Mouse (Mus musculus): Measurements from ENCODE around the gene Rhob. TPM values are rescaled to one million over a fixed set of nuclear protein-coding genes. Genes with fewer than 3 reads are reported as not detected.

Rhob gene
- polyA plus RNA-seq, 2 experiments, result 6.3 to 14.1 TPM

DNA sequence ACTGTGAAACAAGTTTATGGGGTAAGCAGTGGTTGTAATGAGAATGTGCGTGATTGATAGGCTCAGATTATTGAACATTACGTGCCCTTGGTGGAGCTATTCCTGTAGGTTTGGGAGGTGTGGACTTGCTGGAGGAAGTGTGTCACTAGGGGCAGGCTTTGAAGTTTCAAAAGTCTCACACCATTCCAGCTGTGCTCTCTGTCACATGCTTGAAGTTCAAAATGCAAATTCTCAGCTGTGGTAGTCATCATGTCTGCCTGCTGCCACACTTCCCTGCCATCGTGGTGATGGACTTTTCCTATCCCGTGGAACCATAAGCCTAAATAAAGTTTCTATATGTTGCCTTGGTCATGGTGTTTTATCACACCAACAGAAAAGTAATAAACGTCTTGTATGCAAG lies 28.0 kb upstream of the Rhob start:
- ATAC-seq (ENCODE audit: insufficient read depth), result no peak
- Histone ChIP-seq H3K4me1 (replicated peaks; ENCODE audit: control insufficient read depth in 2 of 2, insufficient read depth in 2 of 2, low read length in 1 of 2) (no peaks in the 10 kb centered on the region), H3K4me3 (ENCODE audit: insufficient read depth in 1 of 2, low read depth in 2 of 2, low read length in 2 of 2) (no peak overlapping the region), H3K36me3 (replicated peaks; ENCODE audit: control insufficient read depth, insufficient read depth, low read depth) (no peaks in the 10 kb centered on the region), H3K27me3 (ENCODE audit: control insufficient read depth, insufficient read depth, low read length) (no peaks in the 10 kb centered on the region), H3K4me2 (ENCODE audit: low read depth) (no peak overlapping the region), H3K27ac (no peak overlapping the region), H3K9ac (replicated peaks) (no peak overlapping the region), H3K9me3 (ENCODE audit: control insufficient read depth, low read length) (no peaks in the 10 kb centered on the region)
- DNase-seq (ENCODE audit: low read depth in 3 of 3, low spot score in 3 of 3), result no peak
- 58% methylated on average over 5 of the region's 5 CpGs for WGBS (ENCODE audit: insufficient replicate concordance)
- TF ChIP-seq EP300 (IDR thresholded peaks at IDR 0.05; ENCODE audit: low read depth) (no peak), CTCF (IDR thresholded peaks at IDR 0.05; ENCODE audit: low read depth) (no peak)

DNA sequence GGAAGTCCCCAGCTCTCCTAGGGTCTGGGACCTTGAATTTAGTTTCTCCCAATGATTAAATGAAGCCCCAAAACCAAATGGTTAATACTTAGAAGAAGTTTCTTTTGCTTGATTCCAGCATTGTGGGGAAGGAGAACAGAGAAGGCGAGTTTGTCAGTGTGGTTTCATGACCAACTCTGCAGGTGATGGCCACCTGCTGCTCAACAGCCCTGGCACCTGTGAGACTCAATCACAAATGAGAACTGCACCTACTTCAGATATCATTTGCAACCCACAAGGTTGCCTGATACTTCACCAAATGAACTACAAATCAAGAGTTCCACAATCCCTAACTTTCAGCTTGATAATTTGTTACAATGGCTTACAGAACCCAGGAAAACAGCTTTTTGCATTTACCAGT lies 27.4 kb upstream of the Rhob start:
- DNase-seq (ENCODE audit: low read depth in 3 of 3, low spot score in 3 of 3), result no peak
- H3K27ac ChIP-seq, result no peak overlapping the region
- no peak for ATAC-seq (ENCODE audit: insufficient read depth)

DNA sequence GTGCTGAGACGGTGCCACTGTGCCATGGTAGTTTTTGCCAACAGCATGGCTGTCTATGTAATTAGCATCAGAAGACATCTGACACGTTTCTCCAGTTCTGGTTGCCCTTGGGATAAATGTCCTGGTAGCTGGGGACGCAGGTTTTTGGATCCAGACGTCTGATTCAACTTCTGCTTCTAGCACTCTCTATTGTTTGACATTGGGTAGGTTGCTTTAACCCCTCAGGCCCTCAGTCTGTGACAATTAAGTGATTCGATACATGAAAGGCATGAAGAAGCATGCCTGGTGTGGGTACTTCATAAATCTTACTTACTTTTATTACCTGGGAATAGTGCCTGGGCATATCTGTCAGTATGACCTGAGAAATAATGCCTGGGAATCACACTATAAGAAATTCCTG lies 24.3 kb upstream of the Rhob start:
- H3K27ac ChIP-seq, result no peak overlapping the region
- no peaks in the 10 kb centered on the region for H3K27me3 ChIP-seq (ENCODE audit: control insufficient read depth, insufficient read depth, low read length)
- no peaks in the 10 kb centered on the region for H3K36me3 ChIP-seq (replicated peaks; ENCODE audit: control insufficient read depth, insufficient read depth, low read depth)
- no peak for TF ChIP-seq EP300 (IDR thresholded peaks at IDR 0.05; ENCODE audit: low read depth)
- no peak for TF ChIP-seq CTCF (IDR thresholded peaks at IDR 0.05; ENCODE audit: low read depth)
- H3K4me1 ChIP-seq (replicated peaks; ENCODE audit: control insufficient read depth in 2 of 2, insufficient read depth in 2 of 2, low read length in 1 of 2), result peaks cover 0 to 11% of the 10 kb centered on the region in 2 experiments; a peak in 2 of 4 replicates
- no peak for DNase-seq (ENCODE audit: low read depth in 3 of 3, low spot score in 3 of 3)
- no peak overlapping the region for H3K4me3 ChIP-seq (ENCODE audit: insufficient read depth in 1 of 2, low read depth in 2 of 2, low read length in 2 of 2)
- no peak for ATAC-seq (ENCODE audit: insufficient read depth)
- WGBS (ENCODE audit: insufficient replicate concordance), result 44% methylated on average over 5 of the region's 5 CpGs
- H3K9ac ChIP-seq (replicated peaks), result no peak overlapping the region
- no peaks in the 10 kb centered on the region for H3K9me3 ChIP-seq (ENCODE audit: control insufficient read depth, low read length)
- H3K4me2 ChIP-seq (ENCODE audit: low read depth), result no peak overlapping the region

More for the DNA sequence above, 27.4 kb upstream of the Rhob start:
- Histone ChIP-seq H3K4me1 (replicated peaks; ENCODE audit: control insufficient read depth in 2 of 2, insufficient read depth in 2 of 2, low read length in 1 of 2) (no peaks in the 10 kb centered on the region), H3K9ac (replicated peaks) (no peak overlapping the region), H3K4me3 (ENCODE audit: insufficient read depth in 1 of 2, low read depth in 2 of 2, low read length in 2 of 2) (no peak overlapping the region), H3K9me3 (ENCODE audit: control insufficient read depth, low read length) (no peaks in the 10 kb centered on the region), H3K36me3 (replicated peaks; ENCODE audit: control insufficient read depth, insufficient read depth, low read depth) (no peaks in the 10 kb centered on the region), H3K4me2 (ENCODE audit: low read depth) (no peak overlapping the region), H3K27me3 (ENCODE audit: control insufficient read depth, insufficient read depth, low read length) (no peaks in the 10 kb centered on the region)
- TF ChIP-seq CTCF (IDR thresholded peaks at IDR 0.05; ENCODE audit: low read depth), result no peak
- no peak for TF ChIP-seq EP300 (IDR thresholded peaks at IDR 0.05; ENCODE audit: low read depth)
- 33% methylated on average over 1 of the region's 1 CpGs for WGBS (ENCODE audit: insufficient replicate concordance)

DNA sequence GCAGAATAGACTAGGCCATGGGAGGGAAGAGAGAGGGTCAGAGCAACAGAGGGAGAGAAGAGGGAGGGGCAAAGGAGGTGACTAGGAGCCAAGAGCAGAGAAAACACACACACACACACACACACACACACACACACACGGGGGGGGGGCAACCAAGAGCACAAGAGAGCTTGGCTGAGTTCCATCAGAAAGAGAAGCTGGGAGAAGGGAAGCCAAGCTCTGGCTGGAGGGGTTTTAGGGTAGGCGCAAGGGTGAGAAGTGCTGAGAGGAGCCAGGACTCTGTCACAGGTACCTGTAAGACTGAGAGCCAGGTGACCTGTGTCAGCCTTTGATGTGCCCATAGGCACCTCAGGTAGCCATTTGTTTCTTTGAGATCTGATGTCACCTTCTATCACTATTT lies 22.9 kb upstream of the Rhob start:
- DNase-seq (ENCODE audit: low read depth in 3 of 3, low spot score in 3 of 3), result no peak
- Histone ChIP-seq H3K27ac (no peak overlapping the region), H3K9ac (replicated peaks) (no peak overlapping the region), H3K4me1 (replicated peaks; ENCODE audit: control insufficient read depth in 2 of 2, insufficient read depth in 2 of 2, low read length in 1 of 2) (peaks cover 0 to 11% of the 10 kb centered on the region in 2 experiments; a peak in 2 of 4 replicates), H3K36me3 (replicated peaks; ENCODE audit: control insufficient read depth, insufficient read depth, low read depth) (no peaks in the 10 kb centered on the region), H3K4me2 (ENCODE audit: low read depth) (no peak overlapping the region), H3K4me3 (ENCODE audit: insufficient read depth in 1 of 2, low read depth in 2 of 2, low read length in 2 of 2) (no peak overlapping the region), H3K9me3 (ENCODE audit: control insufficient read depth, low read length) (no peaks in the 10 kb centered on the region), H3K27me3 (ENCODE audit: control insufficient read depth, insufficient read depth, low read length) (no peaks in the 10 kb centered on the region)
- 58% methylated on average over 2 of the region's 2 CpGs for WGBS (ENCODE audit: insufficient replicate concordance)
- ATAC-seq (ENCODE audit: insufficient read depth), result no peak
- TF ChIP-seq CTCF (IDR thresholded peaks at IDR 0.05; ENCODE audit: low read depth) (no peak), EP300 (IDR thresholded peaks at IDR 0.05; ENCODE audit: low read depth) (no peak)

DNA sequence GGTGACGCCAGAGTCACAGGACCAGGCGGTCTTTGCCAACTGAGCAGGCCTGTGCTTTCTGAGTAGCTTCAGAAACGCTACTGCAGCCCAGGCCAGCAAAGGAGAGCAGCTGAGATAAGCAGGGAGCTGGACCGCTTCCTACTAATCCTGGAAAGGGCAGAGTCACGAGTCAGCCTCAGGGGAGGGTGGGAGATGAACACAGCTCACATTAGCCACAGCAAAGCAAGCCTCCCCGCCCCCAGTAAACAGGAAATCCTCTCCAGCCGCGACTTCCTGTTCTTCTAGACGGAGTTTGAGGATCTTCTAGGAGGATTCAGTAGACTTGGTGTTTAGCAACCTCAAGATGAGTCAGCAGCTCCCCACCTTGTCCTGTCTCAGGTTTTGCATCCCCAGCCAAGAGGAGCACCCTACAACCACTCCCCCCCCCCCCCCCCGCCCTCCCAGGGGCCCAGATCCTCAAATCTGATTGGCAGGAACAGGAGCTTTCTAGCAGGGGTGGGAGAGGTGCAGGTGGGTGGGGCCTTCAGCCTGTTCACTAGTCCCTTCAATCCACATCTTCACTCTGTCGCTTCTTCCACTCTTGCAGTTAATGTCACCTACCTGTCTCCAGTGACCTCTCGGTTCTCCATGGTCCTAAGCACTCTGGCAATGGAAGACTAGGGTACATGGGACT lies 21.7 kb upstream of the Rhob start:
- Histone ChIP-seq H3K4me1 (replicated peaks; ENCODE audit: control insufficient read depth in 2 of 2, insufficient read depth in 2 of 2, low read length in 1 of 2) (peaks cover 0 to 11% of the 10 kb centered on the region in 2 experiments; a peak in 2 of 4 replicates), H3K9ac (replicated peaks) (no peak overlapping the region), H3K27ac (no peak overlapping the region), H3K4me2 (ENCODE audit: low read depth) (peak overlapping the region; percentile 6), H3K4me3 (ENCODE audit: insufficient read depth in 1 of 2, low read depth in 2 of 2, low read length in 2 of 2) (no peak overlapping the region), H3K36me3 (replicated peaks; ENCODE audit: control insufficient read depth, insufficient read depth, low read depth) (no peaks in the 10 kb centered on the region), H3K9me3 (ENCODE audit: control insufficient read depth, low read length) (no peaks in the 10 kb centered on the region), H3K27me3 (ENCODE audit: control insufficient read depth, insufficient read depth, low read length) (no peaks in the 10 kb centered on the region)
- ATAC-seq (ENCODE audit: insufficient read depth) (peak; percentile 75), DNase-seq (ENCODE audit: low read depth in 3 of 3, low spot score in 3 of 3) (peak; percentile 39 to 63 (median 52))
- 11% methylated on average over 12 of the region's 12 CpGs for WGBS (ENCODE audit: insufficient replicate concordance)
- TF ChIP-seq EP300 (IDR thresholded peaks at IDR 0.05; ENCODE audit: low read depth) (no peak), CTCF (IDR thresholded peaks at IDR 0.05; ENCODE audit: low read depth) (no peak)
